Mouse (Mus musculus) MEL (cell line): ENCODE results near the gene Thoc5.
A peak's percentile ranks its signal among the peaks of the same experiment; 100 is the strongest.

Experiments used
- CTCF ChIP-seq, 3 experiments: IDR thresholded peaks in 2 of 3; conservative IDR thresholded peaks in 1 of 3; 2 replicates each; pipeline ENCODE4 v1.5.1; 2011 to 2012; ENCODE audit warnings: low read length in 3 of 3, low read depth in 2 of 3, mild to moderate bottlenecking in 2 of 3, improper control_type of control experiment in 1 of 3, inconsistent platforms in 1 of 3, mixed read lengths in 1 of 3, moderate library complexity in 1 of 3; ENCODE audit not compliant: control insufficient read depth in 1 of 3, insufficient read depth in 1 of 3, poor library complexity in 1 of 3, severe bottlenecking in 1 of 3
- EP300 ChIP-seq, 2 experiments: IDR thresholded peaks; 2 replicates each; pipeline ENCODE4 v1.6.1; 2011; ENCODE audit warnings: improper control_type of control experiment in 2 of 2, low read length in 2 of 2, low read depth in 1 of 2, mild to moderate bottlenecking in 1 of 2
- MAX ChIP-seq: IDR thresholded peaks from 2 replicates; pipeline ENCODE4 v1.6.1; 2011; ENCODE audit warnings: low read length, improper control_type of control experiment
- NRF1 ChIP-seq: IDR thresholded peaks from 2 replicates; pipeline ENCODE4 v1.6.1; 2014; ENCODE audit warnings: low read depth, mild to moderate bottlenecking, inconsistent platforms, low read length, improper control_type of control experiment, moderate library complexity; ENCODE audit not compliant: poor library complexity, insufficient read depth, severe bottlenecking
- RAD21 ChIP-seq: IDR thresholded peaks from 2 replicates; pipeline ENCODE4 v1.6.1; 2011; ENCODE audit warnings: mild to moderate bottlenecking, low read depth, low read length, improper control_type of control experiment
- SIN3A ChIP-seq: IDR thresholded peaks from 2 replicates; pipeline ENCODE4 v1.6.1; 2012; ENCODE audit warnings: low read length, improper control_type of control experiment, inconsistent platforms
- TCF12 ChIP-seq: IDR thresholded peaks from 2 replicates; pipeline ENCODE4 v1.6.1; 2014; ENCODE audit warnings: low read depth, mild to moderate bottlenecking, inconsistent platforms, low read length, improper control_type of control experiment, moderate library complexity

GRCm38 (mm10) chr11:4916068-4916467 lies 20.9 kb downstream of the Thoc5 start:
- TF ChIP-seq TCF12: no peak
- TF ChIP-seq SIN3A: peak; percentile 39; the same call in 1 of the 2 replicates
- TF ChIP-seq CTCF (IDR thresholded peaks at IDR 0.05 in 2 of 3, conservative IDR thresholded peaks at IDR 0.05 in 1 of 3; ENCODE audit: control insufficient read depth in 1 of 3, insufficient read depth in 1 of 3, low read depth in 2 of 3, low read length in 3 of 3, poor library complexity in 1 of 3, severe bottlenecking in 1 of 3): peak; percentile 85 to 92 (median 88)
- TF ChIP-seq RAD21: peak; percentile 87
- TF ChIP-seq NRF1: no peak
- no peak for TF ChIP-seq EP300 (IDR thresholded peaks at IDR 0.05; ENCODE audit: low read depth in 1 of 2, low read length in 2 of 2)
- no peak for TF ChIP-seq MAX
